Mouse (Mus musculus): ENCODE measurements around the gene Copg2. TPM values are rescaled to one million over a fixed set of nuclear protein-coding genes. Genes with fewer than 3 reads are reported as not detected.

Copg2 gene
- polyA plus RNA-seq, 2 experiments from 2014 or later: 19.5 to 46.4 TPM

DNA sequence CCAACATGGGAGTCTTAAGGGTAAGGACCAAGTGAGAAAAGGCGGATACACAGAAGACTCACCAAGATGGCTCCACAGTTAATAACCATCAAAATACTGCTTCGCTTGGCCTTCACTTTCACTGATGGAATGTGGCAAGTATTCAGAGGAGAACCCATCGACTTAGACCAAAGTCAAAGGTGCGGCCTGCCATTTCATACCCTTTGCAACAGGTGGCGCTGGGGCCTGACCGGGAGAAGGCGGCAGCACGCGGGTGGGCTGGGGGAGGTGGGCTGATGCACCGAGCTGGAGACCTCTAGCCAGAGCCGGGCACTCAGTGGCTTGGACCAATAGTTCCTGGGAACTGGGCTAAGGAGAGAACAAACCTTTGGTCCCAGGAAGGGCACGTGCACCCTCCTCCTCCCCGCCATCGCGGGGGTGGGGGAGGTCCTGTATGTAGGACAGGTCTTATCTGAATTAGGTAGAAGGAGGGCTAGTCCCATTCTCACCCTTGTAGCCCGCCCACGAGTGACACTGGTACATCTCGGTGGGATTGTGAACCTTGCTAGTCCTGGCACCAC, 163.9 kb downstream of the Copg2 start:
- no peak for ATAC-seq

GRCm38 (mm10) chr6:30730301-30730971, 166.2 kb downstream of the Copg2 start:
- no peak for ATAC-seq

DNA sequence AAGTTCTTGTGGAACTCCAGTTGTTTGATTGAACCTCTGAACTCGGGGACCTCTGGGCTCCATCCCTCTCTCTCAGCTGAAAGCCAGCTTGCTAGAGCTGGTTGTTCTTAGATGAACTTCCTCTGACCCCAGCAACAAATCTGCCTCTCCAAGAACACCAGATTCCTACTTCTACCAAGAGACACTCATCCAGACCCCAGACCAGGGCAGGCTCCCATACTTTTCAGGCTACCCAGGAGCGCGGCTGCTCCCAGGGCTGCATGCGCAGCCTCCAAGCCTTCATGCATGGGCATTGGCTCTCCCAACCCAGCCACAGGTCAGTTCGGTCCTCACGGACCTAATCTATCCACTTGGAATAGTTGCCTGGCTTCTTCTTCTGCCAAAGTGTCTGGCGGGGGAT, 173.3 kb downstream of the Copg2 start, which contains the start of gene Mest:
Gene Mest (plus strand): TSS at position 217 of the 400 bp plus-strand sequence.
- ATAC-seq: no peak

- ATAC-seq: no peak
Observed at GRCm38 (mm10) chr6:30722385-30723164, 174.0 kb downstream of the Copg2 start.

- no peak for ATAC-seq
Observed at GRCm38 (mm10) chr6:30716796-30717195, 179.8 kb downstream of the Copg2 start.

DNA sequence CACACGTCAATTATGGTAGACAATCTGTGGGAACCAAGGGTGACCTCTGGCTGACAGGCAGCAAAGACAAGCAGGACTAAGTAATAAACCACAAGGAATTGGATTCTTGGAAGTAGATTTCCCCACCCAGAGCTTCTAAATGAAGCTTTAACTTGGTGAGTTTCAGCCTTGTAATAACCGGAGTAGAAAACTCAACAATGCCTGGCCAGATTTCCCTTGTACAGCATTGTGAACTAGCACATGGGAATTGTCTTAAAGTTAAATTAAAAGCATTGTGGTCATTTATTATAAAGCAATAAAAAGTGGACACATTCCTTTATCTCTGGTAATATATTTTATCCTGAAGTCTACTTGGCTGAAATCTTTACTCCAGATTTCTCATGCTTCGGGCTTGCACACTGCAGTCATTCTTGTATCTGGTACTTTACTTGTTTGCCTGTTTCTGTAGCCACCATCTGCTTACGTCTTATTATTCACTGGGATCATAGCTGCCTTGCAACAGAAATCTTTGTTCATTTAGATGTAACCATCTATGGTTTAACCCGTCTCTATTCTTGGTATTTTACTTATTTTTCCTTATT, 181.6 kb downstream of the Copg2 start:
- ATAC-seq: no peak

DNA sequence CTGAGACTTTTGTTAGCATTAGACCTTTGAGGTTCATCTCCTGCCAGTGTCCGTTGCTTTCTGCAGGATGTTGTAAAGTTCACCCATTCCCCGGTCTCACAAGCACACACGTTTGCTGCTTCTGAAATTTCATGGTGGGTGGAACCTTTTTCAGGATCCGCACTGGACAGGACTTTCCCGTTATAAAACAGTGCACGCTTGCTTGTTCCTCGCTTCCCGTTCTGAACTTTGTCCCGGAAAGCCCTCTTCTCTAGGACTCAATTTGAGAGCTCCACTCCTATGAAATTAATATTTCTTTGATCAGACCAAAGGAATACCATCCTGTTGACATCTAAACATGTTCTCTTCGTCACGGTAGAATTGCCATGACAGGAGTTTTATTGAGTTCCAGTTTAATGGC, 182.7 kb downstream of the Copg2 start:
- ATAC-seq: no peak

DNA sequence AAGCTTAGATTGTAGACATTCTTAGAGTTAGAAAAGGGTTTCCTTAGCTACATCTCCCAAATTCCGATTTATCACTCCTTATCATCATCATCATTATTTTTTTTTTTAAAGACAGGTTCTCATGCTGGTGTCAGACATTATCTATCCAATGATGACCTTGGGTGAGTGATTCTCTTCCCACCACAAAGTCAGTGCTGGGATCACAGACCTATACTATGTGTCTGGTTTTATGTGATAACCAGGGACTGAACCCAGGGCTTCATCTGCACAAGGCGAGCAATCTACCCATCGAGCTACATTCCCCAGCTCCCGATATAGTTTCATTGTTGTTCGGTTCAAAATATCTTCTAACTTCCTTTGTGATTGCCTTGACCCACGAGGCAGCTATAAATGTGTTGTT, 183.1 kb downstream of the Copg2 start:
- no peak for ATAC-seq

DNA sequence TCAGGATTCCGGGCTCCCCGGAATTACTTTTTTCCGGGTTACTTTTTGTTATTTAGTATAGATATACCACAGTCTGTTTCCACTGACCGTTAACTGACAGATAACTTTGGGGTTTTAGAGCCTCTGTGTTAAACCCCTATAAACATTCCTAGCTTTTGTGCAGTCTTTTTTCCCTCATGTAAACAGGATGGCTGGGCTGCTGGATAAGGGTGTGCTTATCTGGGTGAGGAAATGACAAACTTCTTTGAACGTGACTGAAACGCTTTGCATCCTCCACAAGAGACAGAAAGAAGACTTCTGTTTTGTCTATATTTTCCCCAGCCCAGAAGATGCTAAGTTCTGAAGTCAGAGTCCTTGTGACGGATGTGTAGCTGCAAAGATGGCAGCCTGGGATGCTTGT, 184.1 kb downstream of the Copg2 start:
- no peak for ATAC-seq

GRCm38 (mm10) chr6:30711365-30711763, 185.2 kb downstream of the Copg2 start:
- no peak for ATAC-seq

DNA sequence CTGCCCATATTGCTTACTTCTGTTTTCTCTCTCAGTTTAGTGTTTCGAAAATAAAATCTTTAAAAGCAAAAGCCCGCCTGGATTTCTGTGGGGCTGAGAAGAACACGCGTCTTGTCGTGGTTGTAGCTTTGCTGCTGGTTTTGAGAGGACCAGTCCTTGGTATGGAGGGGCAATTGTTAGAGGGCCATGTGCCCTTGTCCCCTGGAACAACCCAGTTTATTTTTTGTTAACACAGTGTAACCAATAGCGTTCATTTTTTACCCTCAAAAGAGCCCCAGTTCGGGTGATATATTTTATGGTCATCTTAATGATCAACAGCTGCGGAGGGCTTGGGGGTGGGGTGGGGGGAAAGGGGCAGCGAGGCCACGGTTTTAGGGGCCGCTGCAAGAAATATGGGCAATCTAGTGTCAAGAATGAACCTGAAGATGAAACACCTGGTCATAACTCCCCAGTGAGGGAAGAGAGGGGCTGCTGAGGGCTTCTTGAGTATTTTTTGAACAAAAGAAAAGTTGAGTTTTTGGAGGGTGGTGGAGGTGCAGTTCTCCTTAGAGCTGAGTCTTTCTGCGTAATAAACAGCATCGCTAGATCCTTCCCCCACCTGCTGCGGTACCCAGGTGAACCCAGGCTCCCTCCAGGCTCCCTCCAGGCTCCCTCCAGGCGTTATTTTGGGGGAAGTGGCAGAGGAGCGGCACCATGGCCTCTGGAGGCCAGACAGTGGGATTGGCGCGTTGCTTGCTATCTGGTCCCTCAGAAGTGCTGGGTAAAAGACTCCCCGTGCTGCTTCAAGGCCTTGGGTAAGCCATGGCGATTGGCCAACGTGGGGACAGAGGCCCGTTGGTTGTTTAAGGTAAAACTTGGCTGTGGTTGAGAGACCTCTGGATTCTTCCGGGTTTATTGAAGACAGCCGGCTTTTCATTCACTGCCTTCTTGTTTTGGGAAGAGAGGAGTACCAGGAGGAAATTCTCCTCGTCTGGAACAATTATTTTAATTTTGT, 185.9 kb downstream of the Copg2 start:
- no peak for ATAC-seq

- ATAC-seq: no peak
Observed at GRCm38 (mm10) chr6:30709115-30709514, 187.5 kb downstream of the Copg2 start.

GRCm38 (mm10) chr6:30703977-30704602, 192.5 kb downstream of the Copg2 start:
- ATAC-seq: no peak

DNA sequence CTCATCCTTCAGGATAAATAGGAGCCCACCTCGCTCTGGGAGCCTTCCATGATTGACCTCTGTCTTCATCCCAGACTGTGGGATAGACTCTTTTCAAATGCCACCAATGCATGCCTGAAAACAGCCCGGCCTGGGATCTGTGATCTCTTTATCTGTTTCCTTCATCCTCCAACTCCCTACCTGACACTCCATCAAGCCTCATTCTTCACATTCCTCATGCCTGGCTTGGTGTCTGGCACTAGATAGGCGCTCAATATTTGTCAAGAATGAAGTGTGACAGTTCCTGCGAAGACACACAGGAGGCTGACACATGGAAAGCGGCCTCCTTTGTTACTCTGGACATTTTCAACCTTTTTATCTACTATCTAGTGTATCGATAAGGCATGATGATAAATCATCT, 193.1 kb downstream of the Copg2 start:
- ATAC-seq: no peak

- no peak for ATAC-seq
Observed at GRCm38 (mm10) chr6:30702881-30703280, 193.7 kb downstream of the Copg2 start.

DNA sequence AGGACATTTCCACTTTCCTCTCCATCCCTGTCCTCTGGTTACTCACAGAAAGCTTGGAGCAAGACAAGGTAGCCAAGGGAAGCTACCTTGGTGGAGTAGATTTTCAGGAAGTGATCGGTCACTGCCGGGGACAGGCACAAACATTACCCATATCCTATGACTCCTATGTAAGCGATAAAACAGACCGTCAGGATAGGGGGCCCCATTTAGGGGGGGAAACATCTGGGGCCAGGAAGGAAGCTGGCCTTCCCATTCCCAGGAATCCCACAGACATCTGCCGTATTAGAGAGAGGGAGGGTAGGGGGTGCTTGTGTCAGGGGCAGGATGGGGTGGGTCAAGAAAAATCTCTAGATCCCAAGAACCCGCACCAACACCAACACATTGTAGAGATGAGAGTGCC, 196.4 kb downstream of the Copg2 start:
- no peak for ATAC-seq

GRCm38 (mm10) chr6:30698036-30698435, 198.6 kb downstream of the Copg2 start:
- no peak for ATAC-seq

Measured in CD4-positive, CD25-positive, alpha-beta regulatory T cell, adult 4 months (primary cell).